Mouse (Mus musculus) gastrocnemius, postnatal 10 days (tissue): ENCODE measurements around the gene Gm11568. TPM values are rescaled to one million over a fixed set of nuclear protein-coding genes. Genes with fewer than 3 reads are reported as not detected.
"Not testable (repeated sequence)": the region's sequence is repeated elsewhere in the genome, so short reads cannot be mapped to it uniquely, and the experiment has no call there.

Source experiments
- DNase-seq: peaks from one replicate; pipeline ENCODE4 v3.0.0; 2021; ENCODE audit warnings: mixed read lengths
- long read RNA-seq, 2 experiments: library from polyadenylated mRNA; stranded (forward); transcript quantifications; one replicate each; pipeline ENCODE4 v2.0.0; 2021
- total RNA-seq, 2 experiments: library from RNA; stranded (reverse); gene quantifications; 2 replicates each; pipeline ENCODE4 v1.2.3; 2021

The Gm11568 gene
- total RNA-seq, result not detected
- long read RNA-seq, experiment 1, result 0 reads
- long read RNA-seq, experiment 2, result 0 reads

- DNase-seq, result no peak
These were observed at the start of gene Gm11568 for GRCm38 (mm10) chr11:99857617-99858016. Gm11568 (plus strand) TSS chr11:99857917.

DNA sequence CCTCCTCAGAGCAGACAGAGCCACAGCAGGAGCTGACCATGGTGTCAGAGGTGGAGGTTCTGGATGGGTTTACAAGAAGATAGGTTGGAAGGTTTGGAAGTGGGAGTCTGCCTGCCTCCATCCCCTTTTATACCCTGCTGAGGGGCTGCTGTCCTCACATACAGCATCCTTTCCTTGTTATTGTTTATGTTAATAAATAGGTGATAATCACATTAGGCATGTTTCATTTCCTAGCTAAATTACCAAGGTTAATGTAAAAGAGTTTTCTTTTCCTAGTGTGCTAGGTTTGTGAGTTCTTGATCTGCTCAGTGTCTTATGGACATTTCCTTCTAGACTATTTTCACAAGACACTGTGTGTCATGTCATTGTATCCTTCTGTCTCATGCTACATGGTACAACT is 47.9 kb upstream of the Gm11568 start, which contains the start of gene Krtap4-13:
Gene Krtap4-13, minus strand, starts transcription at position 101 of the 400 bp plus-strand sequence.
- DNase-seq, result not testable (repeated sequence)

GRCm38 (mm10) chr11:99815566-99815965 is 42.2 kb upstream of the Gm11568 start, which contains the start of gene Gm11564:
Gm11564 (minus strand) TSS chr11:99815666.
- DNase-seq, result not testable (repeated sequence)

DNA sequence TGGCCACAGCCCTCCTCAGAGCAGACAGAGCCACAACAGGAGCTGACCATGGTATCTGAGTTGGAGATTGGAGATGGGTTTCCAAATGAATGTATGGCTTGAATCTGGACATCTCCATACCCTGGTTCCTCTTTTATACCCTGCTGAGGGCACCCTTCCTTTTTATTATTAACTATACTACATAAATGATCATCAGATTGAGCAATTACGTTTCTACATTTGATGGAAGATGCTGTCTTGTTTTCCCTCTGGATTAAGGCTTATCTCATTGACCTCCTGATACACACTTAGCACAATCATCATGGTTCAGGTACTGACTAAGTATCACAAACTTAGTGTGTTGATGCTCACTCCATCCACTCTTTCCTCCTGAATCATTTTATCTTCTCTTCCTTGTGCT is 19.8 kb upstream of the Gm11568 start, which contains the start of gene 2300003K06Rik:
Gene 2300003K06Rik, minus strand, starts transcription at position 101 of the 400 bp plus-strand sequence.
- no peak for DNase-seq

GRCm38 (mm10) chr11:99842185-99842584 is 15.5 kb upstream of the Gm11568 start:
- DNase-seq, result no peak

DNA sequence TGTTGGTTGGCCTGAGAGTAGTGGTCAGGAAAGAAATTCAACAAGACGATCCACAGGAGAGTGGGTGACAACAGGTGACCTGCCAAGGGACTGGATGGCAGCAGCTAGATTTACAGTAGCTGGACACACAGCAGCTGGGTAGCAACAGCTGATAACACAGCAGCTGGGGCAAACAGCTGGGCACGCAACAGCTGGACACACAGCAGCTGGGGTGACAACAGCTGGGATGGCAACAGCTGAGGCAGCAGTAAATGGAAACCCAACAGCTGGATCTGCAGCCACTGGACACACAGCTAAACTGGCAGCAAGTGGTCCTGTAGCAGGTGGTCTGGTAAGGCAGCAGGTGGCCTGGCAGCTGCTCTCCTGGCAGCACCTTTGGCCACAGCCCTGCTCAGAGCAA is 11.0 kb upstream of the Gm11568 start:
- DNase-seq, result no peak

- no peak for DNase-seq
These were observed 6.2 kb upstream of the Gm11568 start, which contains the start of gene Krtap4-16 for GRCm38 (mm10) chr11:99851508-99851907. Krtap4-16 (minus strand) TSS chr11:99851608.

DNA sequence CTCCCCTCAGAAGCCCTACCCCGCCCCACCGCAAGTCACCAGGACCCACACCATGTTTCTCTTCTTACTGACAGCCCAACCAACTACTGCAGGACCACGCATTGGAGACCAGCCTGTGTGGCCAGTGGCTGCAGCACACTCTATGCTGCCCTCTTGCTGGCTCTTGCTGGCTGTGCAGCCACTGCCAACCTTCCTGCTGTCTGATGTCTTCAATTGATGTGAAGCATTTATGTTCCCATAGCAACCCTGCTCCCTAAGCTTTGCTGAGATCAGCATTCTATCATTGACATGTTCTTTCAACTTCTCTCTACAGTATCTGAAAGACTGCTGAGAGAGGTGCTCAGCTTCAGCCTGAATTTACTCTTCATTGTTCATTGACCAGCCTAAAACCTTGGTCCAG is 3.6 kb upstream of the Gm11568 start:
- DNase-seq, result no peak

- DNase-seq, result no peak
These were observed 1.0 kb downstream of the Gm11568 start for GRCm38 (mm10) chr11:99858761-99859160.

GRCm38 (mm10) chr11:99864176-99864575 is 6.5 kb downstream of the Gm11568 start, which contains the start of gene Gm11559:
Gm11559 (plus strand) TSS chr11:99864476.
- not testable (repeated sequence) for DNase-seq

- not testable (repeated sequence) for DNase-seq
These were observed 15.4 kb downstream of the Gm11568 start, which contains the start of gene Krtap9-1 for GRCm38 (mm10) chr11:99873089-99873488. Krtap9-1 (plus strand) TSS chr11:99873389.

DNA sequence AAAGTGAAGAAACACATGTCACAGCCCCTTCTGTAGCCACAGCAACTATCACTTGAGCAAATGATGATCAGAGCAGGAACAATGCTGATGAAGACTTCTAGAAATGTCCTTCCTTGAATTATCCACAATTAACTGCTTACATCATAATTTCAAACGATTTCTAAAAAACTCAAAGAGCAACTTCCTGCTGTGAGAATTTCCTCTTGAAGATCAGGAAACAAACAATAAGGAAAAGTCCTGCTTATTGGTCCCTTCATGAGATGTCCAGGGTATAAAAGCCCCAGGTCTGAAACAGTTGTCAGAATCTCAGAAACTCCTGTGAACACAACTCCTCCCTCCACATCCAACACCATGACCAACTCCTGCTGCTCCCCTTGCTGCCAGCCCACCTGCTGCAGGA is 21.2 kb downstream of the Gm11568 start, which contains the start of gene Gm11567:
Gene Gm11567, plus strand, starts transcription at position 301 of the 400 bp plus-strand sequence.
- not testable (repeated sequence) for DNase-seq

GRCm38 (mm10) chr11:99907620-99908019 is 49.9 kb downstream of the Gm11568 start, which contains the start of gene Krtap31-1:
Krtap31-1 (plus strand) TSS chr11:99907920.
- DNase-seq, result no peak

Other genes starting within 250 kb of the Gm11568 start
- gene Gm11937, start 247.7 kb upstream of the Gm11568 start, total RNA-seq, result not detected
- not detected for gene Krtap2-4, start 243.1 kb upstream of the Gm11568 start, total RNA-seq
- gene Gm11562, start 237.5 kb upstream of the Gm11568 start, total RNA-seq, result not detected
- not detected for gene Krtap4-1, start 229.7 kb upstream of the Gm11568 start, total RNA-seq
- gene Krtap4-2, start 222.8 kb upstream of the Gm11568 start, total RNA-seq, result not detected
- gene Krtap4-7, start 213.8 kb upstream of the Gm11568 start, total RNA-seq, result not detected
- gene Gm11555, start 207.7 kb upstream of the Gm11568 start, total RNA-seq, result not detected
- gene Gm11563, start 199.0 kb upstream of the Gm11568 start, total RNA-seq, result not detected
- gene Krtap4-6, start 192.0 kb upstream of the Gm11568 start, total RNA-seq, result not detected
- not detected for gene Gm14190, start 167.2 kb upstream of the Gm11568 start, total RNA-seq
- not detected for gene Gm14180, start 123.6 kb upstream of the Gm11568 start, total RNA-seq
- gene Gm11595, start 85.0 kb upstream of the Gm11568 start, total RNA-seq, result not detected
- not detected for gene Krtap4-8, start 77.2 kb upstream of the Gm11568 start, total RNA-seq
- under 1 TPM in 1 of 2 experiments, not detected in 1; 0.23 TPM for gene Krtap4-9, start 72.7 kb upstream of the Gm11568 start, total RNA-seq
- gene Gm11596, start 64.5 kb upstream of the Gm11568 start, total RNA-seq, result not detected
- not detected for gene Gm11569, start 59.0 kb upstream of the Gm11568 start, total RNA-seq
- gene Gm11554, start 53.5 kb upstream of the Gm11568 start, total RNA-seq, result not detected
- not detected for gene Krtap4-13, start 48.0 kb upstream of the Gm11568 start, total RNA-seq
- not detected for gene Gm11564, start 42.3 kb upstream of the Gm11568 start, total RNA-seq
- not detected for gene 2300003K06Rik, start 19.9 kb upstream of the Gm11568 start, total RNA-seq
- not detected for gene Krtap4-16, start 6.3 kb upstream of the Gm11568 start, total RNA-seq
- gene Gm11559, start 6.6 kb downstream of the Gm11568 start, total RNA-seq, result not detected
- gene Krtap9-1, start 15.5 kb downstream of the Gm11568 start, total RNA-seq, result not detected
- gene Gm11567, start 21.3 kb downstream of the Gm11568 start, total RNA-seq, result not detected
- not detected for gene Krtap31-1, start 50.0 kb downstream of the Gm11568 start, total RNA-seq
- not detected for gene Gm11565, start 56.8 kb downstream of the Gm11568 start, total RNA-seq
- not detected for gene Krtap31-2, start 78.4 kb downstream of the Gm11568 start, total RNA-seq
- gene Krtap9-5, start 90.6 kb downstream of the Gm11568 start, total RNA-seq, result not detected
- not detected for gene Krtap29-1, start 121.1 kb downstream of the Gm11568 start, total RNA-seq
- gene Krtap16-1, start 128.7 kb downstream of the Gm11568 start, total RNA-seq, result not detected
- gene Krtap17-1, start 136.1 kb downstream of the Gm11568 start, total RNA-seq, result not detected
- not detected for gene Krt33a, start 158.3 kb downstream of the Gm11568 start, total RNA-seq
- gene Krt33b, start 172.0 kb downstream of the Gm11568 start, total RNA-seq, result under 1 TPM; 0.38 to 0.45 TPM
- not detected for gene Krt34, start 183.6 kb downstream of the Gm11568 start, total RNA-seq
- not detected for gene Krt31, start 192.6 kb downstream of the Gm11568 start, total RNA-seq
- not detected for gene Krt32, start 230.3 kb downstream of the Gm11568 start, total RNA-seq
- gene Krt35, start 238.3 kb downstream of the Gm11568 start, total RNA-seq, result not detected
- not detected for gene Krt36, start 247.7 kb downstream of the Gm11568 start, total RNA-seq